Mouse (Mus musculus): Measurements from ENCODE around the gene Arid3b. TPM values are rescaled to one million over a fixed set of nuclear protein-coding genes. Genes with fewer than 3 reads are reported as not detected.
A peak's percentile ranks its signal among the peaks of the same experiment; 100 is the strongest.
"Not testable (repeated sequence)": the region's sequence is repeated elsewhere in the genome, so short reads cannot be mapped to it uniquely, and the experiment has no call there.

The Arid3b gene
- 4.9 and 5.3 TPM in 2 replicates for total RNA-seq (2014; rRNA removed)
- polyA plus RNA-seq (2015; fragmentation: Nextera tagmentation; extraction: Ambion mirVana): 3.7 and 4.6 TPM in 2 replicates

DNA sequence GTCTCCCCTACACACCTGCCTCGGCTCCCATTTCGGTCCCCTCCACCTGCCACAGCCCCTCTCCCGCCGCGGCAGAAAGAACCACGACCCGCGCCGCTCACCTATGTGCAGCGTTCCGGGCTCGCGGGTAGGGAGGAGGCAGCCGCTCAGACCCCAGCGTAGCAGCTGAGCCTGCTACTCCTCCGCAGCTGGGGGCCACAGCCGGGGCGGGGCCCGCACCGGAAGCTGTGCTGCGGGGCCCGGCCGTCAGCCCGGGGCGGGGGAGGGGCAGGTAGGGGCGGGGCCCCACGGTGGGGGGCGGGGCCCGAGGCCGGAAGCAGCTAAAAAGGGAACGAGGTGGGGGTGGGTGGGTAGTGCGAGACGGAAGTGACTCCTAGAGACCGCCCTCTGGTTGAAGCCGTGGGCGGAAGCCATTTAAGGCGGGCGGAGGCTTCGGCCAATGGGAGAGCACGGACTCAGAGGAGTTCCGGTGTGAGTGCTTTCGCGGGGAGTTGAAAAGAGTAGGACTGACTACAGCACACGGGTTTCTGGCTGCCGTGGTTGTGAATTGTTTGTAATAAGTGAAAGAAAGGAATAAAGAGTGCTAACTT, at the start of gene Arid3b:
Arid3b (minus strand) TSS at position 213 of the 590 bp plus-strand sequence.
- peak within 1 kb of the TSS; percentile 64 for H3K9ac ChIP-seq (replicated peaks; ENCODE audit: low read length, poor library complexity, severe bottlenecking)
- WGBS: under 1% methylated on average over 41 of the region's 45 CpGs
- H3K4me2 ChIP-seq (ENCODE audit: low read depth, low read length, poor library complexity, severe bottlenecking): peak within 1 kb of the TSS; percentile 75
- 0 out of 2 replicates have a peak, but pooled peaks cover 4% of the 10 kb centered on the region for H3K36me3 ChIP-seq (ENCODE audit: insufficient read depth, low read length)
- peak within 1 kb of the TSS; percentile 8; the same call in 1 of the 2 replicates for H3K27ac ChIP-seq (ENCODE audit: low read depth, low read length)
- no peak for TF ChIP-seq CTCF (IDR thresholded peaks at IDR 0.05)
- peak within 1 kb of the TSS; percentile 74 for H3K4me3 ChIP-seq (ENCODE audit: low read depth, low read length)
- peaks cover 4% of the 10 kb centered on the region; the same call in 1 of the 2 replicates for H3K4me1 ChIP-seq (ENCODE audit: insufficient read depth, low read length)
- ATAC-seq (ENCODE audit: low FRiP score) (peak; percentile 100), DNase-seq (ENCODE audit: low spot score) (peak; percentile 99)
- H3K9me3 ChIP-seq (ENCODE audit: low read length): no peaks in the 10 kb centered on the region
- no peaks in the 10 kb centered on the region for H3K27me3 ChIP-seq (ENCODE audit: insufficient read depth, low read length)

GRCm38 (mm10) chr9:57883413-57883812, 46.8 kb upstream of the Arid3b start:
- no peak for TF ChIP-seq CTCF (IDR thresholded peaks at IDR 0.05)
- no peaks in the 10 kb centered on the region for H3K4me1 ChIP-seq (ENCODE audit: insufficient read depth, low read length)
- WGBS: 39% methylated on average over 1 of the region's 1 CpGs
- no peak overlapping the region for H3K4me3 ChIP-seq (ENCODE audit: low read depth, low read length)
- DNase-seq (ENCODE audit: low spot score) (no peak), ATAC-seq (ENCODE audit: low FRiP score) (no peak)
- no peaks in the 10 kb centered on the region for H3K9me3 ChIP-seq (ENCODE audit: low read length)
- H3K36me3 ChIP-seq (ENCODE audit: insufficient read depth, low read length): no peaks in the 10 kb centered on the region
- H3K9ac ChIP-seq (replicated peaks; ENCODE audit: low read length, poor library complexity, severe bottlenecking): no peak overlapping the region
- H3K4me2 ChIP-seq (ENCODE audit: low read depth, low read length, poor library complexity, severe bottlenecking): no peak overlapping the region
- no peaks in the 10 kb centered on the region; the same call in 1 of the 2 replicates for H3K27me3 ChIP-seq (ENCODE audit: insufficient read depth, low read length)
- H3K27ac ChIP-seq (ENCODE audit: low read depth, low read length): no peak overlapping the region

GRCm38 (mm10) chr9:57881781-57882180, 45.2 kb upstream of the Arid3b start:
- H3K4me2 ChIP-seq (ENCODE audit: low read depth, low read length, poor library complexity, severe bottlenecking); H3K4me1 ChIP-seq (ENCODE audit: insufficient read depth, low read length); H3K36me3 ChIP-seq (ENCODE audit: insufficient read depth, low read length); ATAC-seq (ENCODE audit: low FRiP score); H3K27me3 ChIP-seq (ENCODE audit: insufficient read depth, low read length); H3K9me3 ChIP-seq (ENCODE audit: low read length); H3K9ac ChIP-seq (replicated peaks; ENCODE audit: low read length, poor library complexity, severe bottlenecking); H3K4me3 ChIP-seq (ENCODE audit: low read depth, low read length); DNase-seq (ENCODE audit: low spot score); H3K27ac ChIP-seq (ENCODE audit: low read depth, low read length): not testable (repeated sequence)
- 92% methylated on average over 2 of the region's 2 CpGs for WGBS

DNA sequence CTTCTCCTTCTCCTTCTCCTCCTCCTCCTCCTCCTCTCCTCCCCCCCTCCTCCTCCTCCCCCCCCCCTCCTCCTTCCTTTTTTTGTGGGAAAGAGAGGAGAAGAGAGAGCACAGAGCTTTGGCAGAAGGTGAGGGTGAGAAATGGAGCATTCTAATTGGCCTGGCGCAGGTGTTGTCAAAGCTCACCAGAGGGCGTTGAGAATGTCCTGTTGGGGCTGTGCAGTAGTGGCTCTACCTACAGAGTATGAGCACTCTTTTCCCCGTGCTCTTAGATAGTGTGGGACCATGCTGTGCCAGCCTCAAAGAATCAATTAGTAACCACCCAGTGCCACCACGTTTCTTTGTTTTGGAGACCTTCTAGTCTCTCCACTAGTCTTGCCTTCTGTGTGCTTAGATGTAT, 43.7 kb upstream of the Arid3b start:
- no peaks in the 10 kb centered on the region for H3K36me3 ChIP-seq (ENCODE audit: insufficient read depth, low read length)
- no peak overlapping the region for H3K27ac ChIP-seq (ENCODE audit: low read depth, low read length)
- ATAC-seq (ENCODE audit: low FRiP score) (no peak), DNase-seq (ENCODE audit: low spot score) (no peak)
- WGBS: 16% methylated on average over 4 of the region's 4 CpGs
- H3K4me2 ChIP-seq (ENCODE audit: low read depth, low read length, poor library complexity, severe bottlenecking): no peak overlapping the region
- H3K4me3 ChIP-seq (ENCODE audit: low read depth, low read length): no peak overlapping the region
- H3K4me1 ChIP-seq (ENCODE audit: insufficient read depth, low read length): no peaks in the 10 kb centered on the region
- H3K9me3 ChIP-seq (ENCODE audit: low read length): no peaks in the 10 kb centered on the region
- no peak overlapping the region for H3K9ac ChIP-seq (replicated peaks; ENCODE audit: low read length, poor library complexity, severe bottlenecking)
- TF ChIP-seq CTCF (IDR thresholded peaks at IDR 0.05): no peak
- no peaks in the 10 kb centered on the region; the same call in 1 of the 2 replicates for H3K27me3 ChIP-seq (ENCODE audit: insufficient read depth, low read length)

DNA sequence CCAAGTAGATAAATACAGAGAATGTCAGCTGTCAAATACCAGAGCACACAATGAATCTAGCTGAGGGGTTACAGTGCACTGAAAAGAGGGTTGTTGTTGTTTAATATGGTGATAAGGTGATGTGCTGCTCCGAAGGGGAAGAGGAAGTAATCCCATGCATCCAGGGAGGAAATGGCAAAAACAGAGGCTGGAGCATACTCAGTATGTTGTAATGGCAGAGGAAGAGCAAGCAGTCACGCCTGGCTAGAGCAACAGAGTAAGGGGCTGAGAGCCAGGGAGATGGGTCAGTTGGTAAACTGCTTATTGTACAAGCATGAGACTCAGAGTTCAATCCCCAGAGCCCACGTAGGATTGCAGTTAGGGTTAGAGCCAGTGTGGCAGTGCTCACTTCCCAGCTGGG, 42.6 kb upstream of the Arid3b start:
- no peak for DNase-seq (ENCODE audit: low spot score)
- no peak for ATAC-seq (ENCODE audit: low FRiP score)
- Histone ChIP-seq H3K27ac (ENCODE audit: low read depth, low read length) (no peak overlapping the region), H3K4me3 (ENCODE audit: low read depth, low read length) (no peak overlapping the region), H3K36me3 (ENCODE audit: insufficient read depth, low read length) (no peaks in the 10 kb centered on the region), H3K9ac (replicated peaks; ENCODE audit: low read length, poor library complexity, severe bottlenecking) (no peak overlapping the region), H3K4me1 (ENCODE audit: insufficient read depth, low read length) (no peaks in the 10 kb centered on the region), H3K9me3 (ENCODE audit: low read length) (no peaks in the 10 kb centered on the region), H3K4me2 (ENCODE audit: low read depth, low read length, poor library complexity, severe bottlenecking) (no peak overlapping the region), H3K27me3 (ENCODE audit: insufficient read depth, low read length) (no peaks in the 10 kb centered on the region; the same call in 1 of the 2 replicates)
- TF ChIP-seq CTCF (IDR thresholded peaks at IDR 0.05): no peak
- 64% methylated on average over 3 of the region's 3 CpGs for WGBS

GRCm38 (mm10) chr9:57874994-57875393, 38.4 kb upstream of the Arid3b start:
- no peak overlapping the region for H3K27ac ChIP-seq (ENCODE audit: low read depth, low read length)
- H3K4me3 ChIP-seq (ENCODE audit: low read depth, low read length): no peak overlapping the region
- no peaks in the 10 kb centered on the region for H3K36me3 ChIP-seq (ENCODE audit: insufficient read depth, low read length)
- no peak for ATAC-seq (ENCODE audit: low FRiP score)
- no peak for DNase-seq (ENCODE audit: low spot score)
- H3K9ac ChIP-seq (replicated peaks; ENCODE audit: low read length, poor library complexity, severe bottlenecking): no peak overlapping the region
- H3K4me2 ChIP-seq (ENCODE audit: low read depth, low read length, poor library complexity, severe bottlenecking): no peak overlapping the region
- WGBS: 74% methylated on average over 3 of the region's 3 CpGs
- no peaks in the 10 kb centered on the region; the same call in 1 of the 2 replicates for H3K27me3 ChIP-seq (ENCODE audit: insufficient read depth, low read length)
- TF ChIP-seq CTCF (IDR thresholded peaks at IDR 0.05): no peak
- no peaks in the 10 kb centered on the region for H3K9me3 ChIP-seq (ENCODE audit: low read length)
- H3K4me1 ChIP-seq (ENCODE audit: insufficient read depth, low read length): no peaks in the 10 kb centered on the region
